ENCODE assay signal across 22 mouse cellular contexts in the genomic region with DNA sequence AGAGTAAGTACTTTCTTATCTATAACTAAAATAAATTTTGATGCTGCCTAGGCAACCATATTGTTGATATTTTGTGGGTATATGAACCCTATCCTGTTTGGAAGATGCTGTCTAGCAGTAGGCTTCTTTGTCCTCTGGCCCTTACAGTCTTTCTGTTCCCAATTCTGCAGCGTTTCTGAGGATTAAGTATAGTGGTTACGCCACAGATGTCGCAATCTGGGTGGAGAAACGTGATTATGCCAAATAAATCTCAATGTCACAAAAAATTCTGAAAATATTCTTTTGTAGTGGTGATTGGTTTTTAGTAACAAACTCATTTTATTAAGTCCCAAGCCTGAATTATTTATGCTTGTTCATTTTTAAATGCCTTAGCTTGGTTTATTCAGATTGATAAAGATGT.
DNase-seq lines count a peak whose midpoint lies in the region; TF ChIP-seq lines count a peak whose summit lies in the region.
"Had no signal": no experiment of that assay in that cellular context is flagged by ENCODE, and none has a peak within 500 bp of the region (broad histone marks: within the 10 kb centered on the region; RNA-seq: fewer than 3 reads in every experiment).

No protein-coding gene starts in this region.

- DNase-seq in gastrocnemius, adult 2 months = peak; percentile 41
- no peak for DNase-seq in gastrocnemius, postnatal 10 days
- peak; percentile 37 to 38 for DNase-seq in heart, adult 18-20 months
- no peak for DNase-seq in heart, postnatal 10 days
- DNase-seq in NIH3T3 (ENCODE audit: low read depth) = peak; percentile 30
- peak; percentile 58 for DNase-seq in skeletal muscle tissue, adult 2 months (ENCODE audit: low read depth, low spot score)
- no peak for DNase-seq in retina, postnatal 1 day
- DNase-seq: adrenal gland, postnatal 10 days; adrenal gland, postnatal 36 days; B cell, adult 2 months; cerebellum, adult 18-20 months; cerebellum, adult 9-10 months; cerebellum, postnatal 14 days; heart, postnatal 36 days; kidney, adult 11 months had no signal

- peak overlapping the region; percentile 41 for H3K27ac ChIP-seq in gastrocnemius, adult 2 months
- H3K27ac ChIP-seq: forebrain, embryonic 10.5 days; forebrain, embryonic 13.5 days; heart, adult 2 months; heart, embryonic 10.5 days; hindbrain, embryonic 10.5 days; hindbrain, embryonic 13.5 days; intestine, embryonic 15.5 days had no signal

- intact Hi-C loops in gastrocnemius, adult 2 months (cut with DNase I) = no loop called here
- intact Hi-C loops in heart, postnatal 10 days (cut with DNase I) = loop anchor here (10.0 kb wide), 2 partner anchors 220 to 300 kb away; no protein-coding TSS in a partner anchor

- no peak for TF ChIP-seq CTCF in gastrocnemius, adult 2 months (IDR thresholded peaks at IDR 0.05)

- H3K4me3 ChIP-seq in gastrocnemius, adult 2 months = no peak overlapping the region
- H3K4me3 ChIP-seq: forebrain, embryonic 10.5 days; forebrain, embryonic 13.5 days; heart, adult 2 months; heart, embryonic 10.5 days; hindbrain, embryonic 10.5 days; hindbrain, embryonic 13.5 days; intestine, embryonic 15.5 days had no signal

Comparison
In these comparisons a context has a peak if more than half of its experiments do, and no peak if none do; other contexts are left out.
1. DNase-seq: peak in gastrocnemius, adult 2 months (single experiment), heart, adult 18-20 months (2 of 2), NIH3T3 (single experiment) and skeletal muscle tissue, adult 2 months (single experiment); none in gastrocnemius, postnatal 10 days (single experiment), heart, postnatal 10 days (0 of 2) and retina, postnatal 1 day (single experiment).